Mouse (Mus musculus): ENCODE data around the gene Olfr543.

- no peak for TF ChIP-seq CTCF (IDR thresholded peaks at IDR 0.05; ENCODE audit: low read depth, low read length)
- TF ChIP-seq POLR2A (IDR thresholded peaks at IDR 0.05; ENCODE audit: extremely low read depth, insufficient read depth, low read length), result no peak
Observed at GRCm38 (mm10) chr7:102488161-102488560, 6.7 kb upstream of the Olfr543 start, which contains the start of gene Olfr544.
